Mouse (Mus musculus) gastrocnemius, postnatal 14 days (tissue): ENCODE measurements around the gene Gm20388. TPM values are rescaled to one million over a fixed set of nuclear protein-coding genes. Genes with fewer than 3 reads are reported as not detected.
A peak's percentile ranks its signal among the peaks of the same experiment; 100 is the strongest.

Experiments used
- DNase-seq: peaks from one replicate; pipeline ENCODE4 v3.0.0; 2021; ENCODE audit warnings: mixed read lengths
- intact Hi-C: fragments of 180-260 bp; cut with DNase I; formaldehyde crosslinking; loops from one replicate; pipeline ENCODE4 v1.15.1; 2025; ENCODE audit warnings: low total_unique reads
- total RNA-seq, 2 experiments: library from RNA; stranded (reverse); gene quantifications; 2 replicates each; pipeline ENCODE4 v1.2.3; 2021

Gm20388 gene
- total RNA-seq, 2 experiments from 2014 or later: 5.6 to 6.0 TPM

DNA sequence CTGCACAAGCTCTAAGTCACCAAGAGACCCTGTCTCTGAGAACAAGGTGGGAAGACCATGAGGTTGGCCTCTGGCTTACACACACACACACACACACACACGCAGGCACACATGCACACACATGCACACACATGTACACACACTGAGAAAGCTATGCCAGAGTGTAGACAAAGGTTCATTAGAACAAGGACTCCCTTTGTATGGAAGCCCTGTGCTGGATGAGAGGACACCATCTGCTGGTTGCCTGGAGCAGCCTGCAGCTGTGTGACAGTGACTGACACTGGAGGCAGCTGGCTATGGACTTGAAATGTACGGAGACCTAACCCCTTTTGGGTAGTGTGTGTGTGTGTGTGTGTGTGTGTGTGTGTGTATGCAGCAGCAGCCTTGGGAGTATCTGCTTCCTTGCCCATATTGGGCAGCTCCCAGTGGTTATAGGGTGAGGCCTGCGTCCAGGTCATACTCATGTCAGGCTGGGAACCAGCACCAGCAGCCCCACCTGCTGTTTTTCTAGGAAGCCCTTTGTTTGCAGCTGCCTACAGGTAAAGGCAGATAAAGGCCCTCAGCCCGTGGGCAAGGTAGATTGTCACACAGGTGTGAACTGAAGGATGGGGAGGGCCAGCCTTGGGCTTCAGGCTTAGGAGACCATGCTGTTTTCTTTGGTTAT lies 4376.0 kb downstream of the Gm20388 start:
- intact Hi-C loops: loop anchor here (10.0 kb wide), 1 partner anchor 52 kb away; the partner anchor contains the start of gene Galnt2
- no peak for DNase-seq

DNA sequence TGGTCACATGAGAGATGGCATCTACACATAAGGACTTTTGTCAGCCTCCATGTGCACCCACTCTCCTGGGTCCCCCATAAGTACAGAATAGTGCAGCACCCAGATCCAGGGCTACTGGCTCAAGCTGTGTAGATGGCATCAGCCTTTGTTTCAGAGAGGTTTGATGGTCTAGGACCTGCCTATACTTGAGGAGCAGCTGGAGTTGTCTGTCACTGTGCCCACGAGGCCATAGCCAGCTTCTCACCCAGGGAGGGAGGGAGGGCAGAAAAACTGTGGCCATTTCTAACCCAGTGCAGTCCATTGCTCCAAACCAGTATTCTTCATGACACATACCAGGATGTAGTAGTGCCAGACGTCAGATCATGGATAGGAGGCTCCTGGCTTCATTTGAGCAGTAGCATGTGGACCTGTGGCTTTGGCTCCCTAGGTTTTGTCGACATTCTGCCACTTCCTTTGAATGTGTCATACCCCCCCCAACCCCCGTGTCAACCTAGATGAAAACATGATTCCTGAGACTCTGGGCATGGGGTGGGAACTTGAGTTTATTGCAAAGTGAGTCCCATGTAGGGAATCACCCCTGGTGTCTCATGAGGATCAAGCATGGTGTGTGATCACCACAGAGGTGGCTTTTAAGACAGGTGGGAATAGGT lies 4377.7 kb downstream of the Gm20388 start:
- DNase-seq: no peak
- intact Hi-C loops: loop anchor here (10.0 kb wide), 1 partner anchor 54 kb away; the partner anchor contains the start of gene Galnt2

DNA sequence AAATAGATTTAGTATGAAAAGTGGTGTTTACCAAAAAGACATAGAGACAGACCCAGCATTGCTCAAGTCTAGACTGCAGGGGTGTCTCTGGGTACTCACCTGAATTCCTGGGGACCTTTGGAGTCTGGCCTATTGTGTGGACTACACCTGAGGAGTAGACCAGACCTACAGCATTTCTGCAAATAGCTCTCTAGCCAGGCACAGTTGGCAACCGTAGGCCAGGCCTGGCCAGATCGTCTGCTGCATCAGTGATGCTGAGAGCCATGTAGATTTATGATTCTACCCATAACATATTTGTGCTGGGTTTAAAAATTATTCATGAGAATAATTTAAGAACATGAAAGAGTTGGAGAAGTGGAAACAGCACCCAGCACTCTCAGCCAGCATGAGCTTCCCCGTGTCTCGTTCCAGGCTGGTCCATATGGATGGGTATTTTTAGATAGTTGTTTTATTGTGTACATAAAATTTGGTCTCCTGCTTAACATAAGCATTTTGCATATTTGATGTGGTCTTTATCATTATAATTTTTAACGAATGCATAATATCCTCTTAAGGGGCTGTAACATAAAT lies 4378.9 kb downstream of the Gm20388 start:
- intact Hi-C loops: loop anchor here (10.0 kb wide), 1 partner anchor 55 kb away; the partner anchor contains the start of gene Galnt2
- DNase-seq: no peak

DNA sequence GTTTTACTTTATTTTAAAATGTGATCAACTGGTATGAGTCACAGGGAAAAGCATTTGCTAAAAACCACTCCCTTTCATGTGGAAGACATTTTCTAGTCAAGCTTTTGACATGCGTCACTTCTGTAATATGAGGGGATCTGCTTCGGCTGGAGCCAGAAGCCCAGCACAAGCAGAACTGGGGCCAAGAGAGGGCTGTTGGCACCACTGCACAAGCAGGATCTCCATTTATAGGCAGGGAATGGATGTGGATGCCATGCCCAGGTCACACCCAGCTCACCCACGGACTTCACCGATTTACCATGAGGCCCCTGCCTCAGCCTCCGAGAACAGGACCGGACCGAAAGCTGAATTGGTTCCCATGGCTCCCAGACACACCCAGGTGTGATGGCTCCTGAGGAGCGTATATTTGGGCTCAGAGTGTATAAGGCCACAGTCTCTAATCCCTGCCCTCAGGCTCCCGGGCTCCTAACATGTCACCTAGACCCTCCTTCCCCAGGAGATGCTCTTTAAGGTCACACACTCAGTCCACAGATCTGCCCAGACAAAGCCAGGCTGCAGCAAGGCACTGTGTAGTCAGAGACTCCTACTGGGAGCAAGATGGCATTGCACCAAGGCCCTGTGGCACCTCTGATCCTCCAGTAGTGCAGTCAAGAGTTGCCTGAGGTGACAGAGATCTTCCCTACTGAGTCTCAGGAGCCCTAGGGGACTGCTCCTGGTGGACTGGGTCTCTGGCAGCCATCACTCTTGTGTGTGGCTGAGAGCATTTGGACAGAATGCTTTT lies 4380.5 kb downstream of the Gm20388 start:
- intact Hi-C loops: no loop called here
- peak; percentile 37 for DNase-seq

DNA sequence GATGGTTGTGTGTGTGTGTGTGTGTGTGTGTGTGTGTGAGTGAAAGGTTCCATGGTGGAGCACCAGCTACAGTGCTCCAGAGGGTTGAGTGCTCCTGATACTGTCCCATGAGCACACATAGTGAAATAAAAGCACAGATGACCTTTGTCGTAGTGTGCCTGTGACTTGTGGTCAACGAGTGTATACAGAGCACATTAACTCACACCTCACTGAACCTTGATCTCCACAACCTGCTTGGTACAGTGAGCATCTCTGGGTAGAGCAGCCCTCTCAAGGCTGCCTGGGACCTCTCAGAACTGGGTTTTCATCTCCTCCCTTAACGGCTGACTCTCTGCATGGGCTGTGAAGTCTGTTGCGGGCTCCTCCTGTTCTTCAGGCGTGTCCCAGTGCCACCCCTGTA lies 4381.1 kb downstream of the Gm20388 start:
- DNase-seq: no peak
- intact Hi-C loops: no loop called here

DNA sequence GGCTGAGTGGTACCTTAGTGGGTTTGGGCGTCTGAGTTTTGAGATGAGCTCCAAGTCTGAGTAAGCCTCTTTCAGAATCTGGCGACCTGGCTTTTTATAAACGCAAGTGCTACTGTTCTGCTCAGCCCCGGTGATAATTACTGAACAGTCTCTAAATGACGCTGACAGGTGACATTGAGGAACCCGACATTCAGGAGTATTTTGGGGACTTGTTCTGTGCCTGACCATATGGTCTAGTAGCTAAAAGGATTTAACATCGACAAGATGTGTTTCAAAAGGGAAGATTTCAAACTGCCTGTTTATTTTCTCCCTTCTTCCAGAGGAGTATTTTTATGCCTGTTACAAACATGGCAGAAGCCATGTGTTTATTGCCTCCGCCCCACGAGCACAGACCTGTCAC lies 4382.3 kb downstream of the Gm20388 start:
- no peak for DNase-seq
- intact Hi-C loops: no loop called here

DNA sequence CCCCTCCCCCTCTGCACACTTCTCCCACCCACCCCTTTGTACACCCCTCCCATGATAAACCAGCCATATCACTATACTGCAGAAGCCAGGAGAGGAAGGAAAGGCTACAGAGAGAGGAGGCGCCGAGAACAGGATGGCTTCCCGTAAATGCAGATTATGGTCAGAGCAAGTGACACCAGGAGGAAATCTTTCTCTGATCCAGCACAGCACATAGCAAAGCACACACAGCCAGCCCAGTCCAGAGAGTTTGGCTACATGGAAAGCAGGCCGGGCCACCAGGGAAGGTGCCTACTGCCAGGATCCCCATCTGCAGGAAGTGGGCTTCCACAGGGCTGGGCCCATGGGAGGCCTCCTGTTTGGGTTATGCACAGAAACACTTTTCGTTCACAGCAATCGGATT lies 4383.8 kb downstream of the Gm20388 start:
- intact Hi-C loops: no loop called here
- peak; percentile 45 for DNase-seq

DNA sequence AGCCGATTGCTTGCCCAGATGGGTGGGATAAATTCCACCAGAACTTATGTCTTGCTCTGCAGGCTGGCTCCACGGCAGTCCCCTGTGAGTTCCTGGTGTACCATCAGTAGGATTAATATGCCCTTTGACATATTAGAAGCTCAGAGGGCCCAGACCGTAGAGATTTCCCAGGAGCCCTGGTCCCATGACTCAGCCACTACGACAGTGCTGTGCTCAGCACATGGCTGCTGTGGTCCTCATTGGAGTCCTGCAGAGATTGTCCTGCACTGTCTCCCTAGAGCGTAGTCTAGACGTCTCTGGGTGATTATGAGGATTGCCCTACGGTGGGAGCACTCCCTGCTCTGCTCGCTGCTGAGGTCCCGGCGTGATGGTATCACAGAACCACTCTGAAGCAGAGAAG lies 4384.3 kb downstream of the Gm20388 start:
- intact Hi-C loops: no loop called here
- no peak for DNase-seq

DNA sequence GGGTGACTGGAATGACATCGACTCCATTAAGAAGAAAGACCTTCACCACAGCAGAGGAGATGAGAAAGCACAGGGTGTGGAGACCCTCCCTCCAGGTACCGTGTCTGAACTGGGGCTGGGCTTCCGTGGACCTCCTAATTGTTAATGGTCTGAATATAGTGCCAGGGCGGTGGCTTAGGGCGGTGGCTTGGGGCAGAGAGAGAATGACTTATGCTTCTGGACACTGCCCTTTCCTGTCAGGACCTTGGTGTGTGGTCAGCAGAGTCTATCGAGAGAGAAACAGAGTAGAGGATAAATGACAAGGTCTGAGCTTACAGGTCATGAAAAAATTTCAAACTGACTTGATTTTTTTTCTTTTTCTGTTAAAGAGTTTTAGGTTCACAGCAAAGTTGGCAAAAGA lies 4384.7 kb downstream of the Gm20388 start:
- DNase-seq: no peak
- intact Hi-C loops: no loop called here

DNA sequence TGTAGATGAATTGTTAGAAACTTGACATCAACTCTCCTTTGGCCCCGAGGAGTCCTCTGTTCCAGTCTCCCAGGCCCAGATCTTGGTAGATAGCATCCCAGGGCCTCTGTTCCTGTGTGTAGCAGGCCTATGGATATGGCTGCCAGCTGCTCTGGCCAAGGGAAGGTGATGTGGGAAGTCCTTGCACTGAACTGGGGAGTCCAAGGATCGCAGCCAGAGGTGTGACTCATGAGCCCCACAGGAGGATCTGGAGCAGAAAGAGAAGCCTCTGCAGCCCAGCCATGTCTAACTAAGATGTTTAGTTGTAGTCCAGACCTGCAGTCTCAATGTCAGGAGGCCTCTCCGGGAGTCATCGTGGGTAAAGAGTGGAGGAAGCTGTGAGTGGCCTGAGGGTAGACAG lies 4390.9 kb downstream of the Gm20388 start:
- intact Hi-C loops: no loop called here
- peak; percentile 58 for DNase-seq

DNA sequence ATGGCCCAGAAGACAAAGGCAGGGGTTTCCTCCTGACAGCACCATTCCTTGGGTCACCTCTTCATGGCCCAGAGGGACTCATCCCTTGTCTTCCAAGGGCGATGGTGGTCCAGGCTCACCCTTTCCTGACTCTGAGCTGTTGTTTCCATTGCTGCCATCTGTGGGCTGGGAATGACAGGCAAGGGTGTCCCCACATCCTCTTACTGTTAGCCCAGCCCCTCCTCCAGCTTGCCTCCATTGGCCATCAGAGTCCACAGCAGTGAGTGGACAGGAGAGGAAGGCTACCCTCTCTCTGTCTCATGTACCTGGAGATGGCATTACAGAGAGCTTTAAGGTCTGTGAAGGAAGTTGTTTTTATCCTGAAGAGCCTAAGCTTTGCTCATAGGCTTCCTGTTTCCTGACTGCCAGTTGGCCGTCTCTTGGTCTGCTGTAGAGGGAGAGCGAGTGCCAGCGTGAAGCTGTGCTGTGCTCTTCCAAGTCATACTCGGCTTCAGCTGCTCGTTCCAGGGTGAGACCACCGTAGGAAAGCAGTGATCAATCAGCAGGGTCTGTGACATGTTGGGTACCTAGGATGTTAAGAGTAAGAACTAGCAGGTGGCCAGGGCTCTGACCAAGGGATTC lies 4391.4 kb downstream of the Gm20388 start:
- no peak for DNase-seq
- intact Hi-C loops: no loop called here

DNA sequence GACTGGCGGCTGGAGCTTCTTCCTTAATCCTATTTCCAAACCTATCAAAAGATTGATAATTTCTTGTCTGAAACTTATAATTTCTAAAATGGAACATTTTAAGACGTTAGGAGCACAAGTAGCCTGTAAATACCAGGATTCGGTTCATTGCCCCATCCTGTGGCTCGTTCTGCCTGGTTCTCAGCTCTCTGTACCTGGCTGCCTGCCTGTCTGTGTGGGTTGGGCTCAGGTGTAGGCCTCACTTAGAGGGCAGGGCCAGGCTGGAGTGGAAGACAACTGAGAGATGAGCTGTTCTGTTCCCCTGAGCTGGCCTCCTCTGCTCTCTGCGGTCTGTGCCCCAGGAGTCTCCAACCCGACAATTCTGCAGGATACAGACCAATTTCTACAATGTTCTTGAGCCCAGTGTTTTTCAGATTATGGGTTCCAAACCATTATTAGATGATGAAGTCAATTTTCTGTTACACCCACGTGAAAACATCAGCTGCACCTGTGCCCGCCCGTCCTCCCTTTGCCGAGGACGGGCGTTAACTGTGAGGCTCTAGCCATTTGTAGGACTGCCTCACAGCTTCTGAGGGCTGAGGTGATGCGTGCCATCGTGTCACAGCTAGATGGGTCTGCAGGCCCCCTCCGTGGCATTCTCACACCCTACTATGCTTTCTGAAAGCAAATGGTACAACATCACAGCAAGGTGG lies 4392.7 kb downstream of the Gm20388 start:
- intact Hi-C loops: no loop called here
- no peak for DNase-seq

DNA sequence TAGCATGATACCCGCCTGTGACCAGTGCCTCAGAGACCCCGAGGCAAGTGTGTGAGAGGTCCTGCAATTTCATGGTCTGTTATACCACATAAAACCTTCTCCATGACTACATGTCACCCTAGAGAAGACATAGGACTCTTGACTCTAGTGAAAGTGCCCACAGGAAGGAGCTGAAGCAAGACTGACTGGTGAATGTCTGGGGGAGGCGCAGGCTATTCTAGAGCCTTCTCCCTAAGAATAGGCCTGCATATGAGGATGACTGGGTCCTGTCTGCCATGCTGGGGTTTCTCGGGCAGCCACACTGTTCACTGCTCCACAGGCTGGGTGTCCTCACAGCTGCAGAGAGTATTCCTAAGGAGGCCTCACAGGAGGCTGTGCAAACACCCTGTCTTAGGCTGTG lies 4393.5 kb downstream of the Gm20388 start:
- intact Hi-C loops: no loop called here
- no peak for DNase-seq

DNA sequence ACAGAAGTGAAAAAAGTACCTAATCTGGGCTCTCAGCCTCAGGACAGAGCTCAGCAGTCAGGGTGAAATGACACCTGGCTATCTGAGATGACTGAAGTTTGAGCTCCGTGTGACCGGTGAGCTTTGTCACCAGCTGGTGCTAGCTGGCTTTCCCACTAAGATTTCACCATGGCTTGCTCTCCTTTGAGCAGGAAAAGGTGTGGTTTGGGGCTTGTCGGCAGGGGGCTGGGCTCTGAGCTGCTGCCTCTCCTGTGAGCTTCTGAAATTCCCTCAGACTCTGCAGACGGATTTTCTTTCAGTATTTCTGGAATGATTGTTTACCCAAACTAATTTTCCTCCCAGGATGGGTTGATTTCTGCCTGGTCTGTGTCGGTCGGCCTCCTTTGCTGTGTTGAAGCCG lies 4395.9 kb downstream of the Gm20388 start:
- DNase-seq: no peak
- intact Hi-C loops: no loop called here

DNA sequence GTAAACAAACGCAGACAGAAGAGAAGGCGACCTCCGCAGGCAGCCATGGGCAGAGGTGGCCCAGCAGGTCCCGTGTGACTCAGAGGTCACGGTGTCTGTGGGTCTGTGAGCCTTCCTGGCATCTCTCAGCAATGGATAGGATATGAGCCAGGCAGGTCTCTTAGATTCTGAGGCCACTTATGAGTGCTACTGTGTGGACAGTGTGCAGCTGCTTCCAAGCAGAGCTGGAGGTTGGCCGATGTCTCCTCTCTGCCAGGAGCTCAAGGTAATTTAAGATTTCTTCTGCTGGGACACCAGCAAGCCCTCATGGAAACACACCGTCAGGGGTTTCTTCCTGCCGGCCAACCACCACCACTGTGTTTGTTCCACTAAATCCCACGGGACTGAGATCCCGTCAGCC lies 4397.1 kb downstream of the Gm20388 start:
- intact Hi-C loops: no loop called here
- peak; percentile 52 for DNase-seq

DNA sequence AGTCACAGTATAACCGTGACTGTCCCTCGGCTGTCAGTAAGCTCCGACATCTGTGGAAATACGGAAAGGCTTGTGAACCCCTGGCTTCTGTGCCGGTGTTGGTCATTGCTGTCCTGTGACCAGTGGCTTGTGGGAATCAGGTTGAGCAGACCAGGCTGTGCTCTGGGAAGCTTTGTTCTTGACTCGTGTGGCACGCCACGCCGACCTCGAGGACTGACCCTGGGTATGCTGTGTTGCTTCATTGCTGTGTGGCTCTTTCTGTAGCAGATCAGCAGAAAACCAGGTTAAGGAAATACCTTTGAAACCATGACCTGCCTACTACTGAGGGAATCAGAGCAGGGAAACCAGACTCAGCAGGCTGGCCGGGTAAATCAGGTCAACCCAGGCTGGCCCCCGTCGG lies 4399.9 kb downstream of the Gm20388 start:
- DNase-seq: no peak
- intact Hi-C loops: no loop called here

DNA sequence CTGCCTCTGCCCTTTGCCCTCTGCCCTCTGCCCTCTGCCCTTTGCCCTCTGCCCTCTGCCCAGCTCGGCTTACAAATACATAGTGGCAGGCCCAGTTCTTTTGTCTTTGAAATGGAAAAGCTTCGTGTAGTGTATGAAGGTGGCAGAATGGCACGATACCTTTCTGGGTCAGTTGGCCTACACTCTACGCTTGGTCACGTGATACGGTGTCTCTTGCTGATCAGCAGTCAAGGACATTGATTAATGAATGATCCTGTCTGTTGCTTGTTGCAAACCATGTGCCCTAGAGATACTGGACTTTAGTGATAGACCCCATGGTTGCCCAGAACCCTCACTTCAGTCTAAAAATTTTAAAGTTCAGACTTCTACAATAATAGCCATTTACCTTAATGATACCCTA lies 4400.5 kb downstream of the Gm20388 start:
- DNase-seq: no peak
- intact Hi-C loops: no loop called here

DNA sequence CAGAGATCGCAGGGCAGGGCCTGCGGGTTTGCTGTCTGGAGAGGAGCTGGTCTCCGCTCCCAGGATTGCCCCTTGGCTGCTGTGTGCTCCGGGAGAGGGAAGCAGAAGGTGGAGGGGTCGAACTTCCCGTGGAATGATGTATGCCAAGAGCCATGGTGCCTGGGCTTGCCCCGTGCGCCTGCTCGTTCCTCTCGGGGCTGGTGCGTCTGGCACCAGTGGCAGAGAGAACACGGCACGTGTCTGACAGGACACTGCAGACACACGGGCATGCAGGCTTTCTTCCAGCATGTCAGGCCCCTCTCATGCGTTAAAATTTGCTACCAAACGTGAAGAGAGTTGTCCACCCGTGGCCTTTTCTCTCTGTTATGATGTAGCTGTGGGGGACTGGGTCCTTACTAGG lies 4401.1 kb downstream of the Gm20388 start:
- intact Hi-C loops: no loop called here
- DNase-seq: no peak

DNA sequence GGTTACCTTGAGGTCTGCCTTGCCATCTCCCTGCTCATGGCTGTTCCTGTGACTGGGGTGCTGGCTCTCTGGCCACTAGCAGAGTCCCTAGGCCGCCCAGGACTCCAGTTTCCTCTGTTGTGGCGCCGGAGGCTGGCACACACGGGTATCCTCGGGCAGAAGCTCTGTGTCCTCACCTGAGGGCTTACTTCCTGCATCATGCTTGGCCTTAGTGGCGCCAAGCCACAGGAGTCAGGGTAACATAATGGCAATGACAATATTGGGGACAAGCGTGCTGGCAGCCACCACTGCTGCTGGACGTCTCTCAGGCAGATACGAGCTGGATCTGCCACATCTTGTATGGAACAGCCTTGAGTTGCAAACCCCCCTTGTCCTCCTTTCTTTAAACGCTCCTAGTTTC lies 4401.6 kb downstream of the Gm20388 start:
- intact Hi-C loops: no loop called here

More for the DNA sequence above, 4401.6 kb downstream of the Gm20388 start:
- DNase-seq: no peak
